Mouse (Mus musculus) embryo, embryonic 10.5 days (tissue): ENCODE data around the gene Slc16a13.

Source experiments
- DNase-seq: peaks from one replicate; pipeline ENCODE4 v3.0.0-alpha.2; 2015; ENCODE audit warnings: low spot score

Slc16a13 gene

GRCm38 (mm10) chr11:70230239-70230727 lies 9.4 kb upstream of the Slc16a13 start:
- DNase-seq = peak; percentile 95

GRCm38 (mm10) chr11:70229260-70230010 lies 8.6 kb upstream of the Slc16a13 start, which contains the start of gene Bcl6b:
Bcl6b (minus strand) TSS chr11:70229798.
- peak; percentile 46 for DNase-seq

GRCm38 (mm10) chr11:70228828-70229227 lies 8.0 kb upstream of the Slc16a13 start:
- DNase-seq = peak; percentile 84

GRCm38 (mm10) chr11:70227661-70228245 lies 6.9 kb upstream of the Slc16a13 start:
- no peak for DNase-seq

- DNase-seq = no peak
These were observed 6.3 kb upstream of the Slc16a13 start for GRCm38 (mm10) chr11:70227126-70227525.

- no peak for DNase-seq
These were observed 5.7 kb upstream of the Slc16a13 start for GRCm38 (mm10) chr11:70226602-70226890.

GRCm38 (mm10) chr11:70225798-70226601 lies 5.1 kb upstream of the Slc16a13 start:
- peak; percentile 51 for DNase-seq

- no peak for DNase-seq
These were observed 2.9 kb upstream of the Slc16a13 start for GRCm38 (mm10) chr11:70223724-70224123.

GRCm38 (mm10) chr11:70221603-70222500 lies 988 bp upstream of the Slc16a13 start:
- peak; percentile 23 for DNase-seq

- no peak for DNase-seq
These were observed 541 bp downstream of the Slc16a13 start for GRCm38 (mm10) chr11:70220323-70220722.

- DNase-seq = no peak
These were observed 991 bp downstream of the Slc16a13 start for GRCm38 (mm10) chr11:70219873-70220272.

GRCm38 (mm10) chr11:70218741-70219470 lies 2.0 kb downstream of the Slc16a13 start:
- no peak for DNase-seq

GRCm38 (mm10) chr11:70218039-70218438 lies 2.8 kb downstream of the Slc16a13 start:
- DNase-seq = no peak

- DNase-seq = no peak
These were observed 4.8 kb downstream of the Slc16a13 start for GRCm38 (mm10) chr11:70216103-70216502.

- no peak for DNase-seq
These were observed 5.6 kb downstream of the Slc16a13 start for GRCm38 (mm10) chr11:70215301-70215700.

- DNase-seq = no peak
These were observed 6.0 kb downstream of the Slc16a13 start for GRCm38 (mm10) chr11:70214856-70215209.

GRCm38 (mm10) chr11:70214191-70214855 lies 6.5 kb downstream of the Slc16a13 start:
- DNase-seq = peak; percentile 34

- DNase-seq = no peak
These were observed 7.1 kb downstream of the Slc16a13 start for GRCm38 (mm10) chr11:70213736-70214135.

- DNase-seq = peak; percentile 80
These were observed 8.0 kb downstream of the Slc16a13 start for GRCm38 (mm10) chr11:70212896-70213295.

GRCm38 (mm10) chr11:70212423-70212822 lies 8.4 kb downstream of the Slc16a13 start, which contains the start of gene Slc16a11:
Slc16a11 (plus strand) TSS chr11:70212752.
- no peak for DNase-seq
